Mouse (Mus musculus) liver, adult 2 months (tissue): Measurements from ENCODE around the gene Tent4b.

Experiments
- CTCF ChIP-seq: fragments of 200-500 bp; IDR thresholded peaks from 2 replicates; pipeline ENCODE4 v1.5.1; 2011; ENCODE audit warnings: low read depth, low read length, control low read depth
- POLR2A ChIP-seq: fragments of 200-500 bp; IDR thresholded peaks from 2 replicates; pipeline ENCODE4 v1.6.1; 2011; ENCODE audit warnings: low read length, control low read depth; ENCODE audit not compliant: insufficient read depth; ENCODE audit errors: extremely low read depth

DNA sequence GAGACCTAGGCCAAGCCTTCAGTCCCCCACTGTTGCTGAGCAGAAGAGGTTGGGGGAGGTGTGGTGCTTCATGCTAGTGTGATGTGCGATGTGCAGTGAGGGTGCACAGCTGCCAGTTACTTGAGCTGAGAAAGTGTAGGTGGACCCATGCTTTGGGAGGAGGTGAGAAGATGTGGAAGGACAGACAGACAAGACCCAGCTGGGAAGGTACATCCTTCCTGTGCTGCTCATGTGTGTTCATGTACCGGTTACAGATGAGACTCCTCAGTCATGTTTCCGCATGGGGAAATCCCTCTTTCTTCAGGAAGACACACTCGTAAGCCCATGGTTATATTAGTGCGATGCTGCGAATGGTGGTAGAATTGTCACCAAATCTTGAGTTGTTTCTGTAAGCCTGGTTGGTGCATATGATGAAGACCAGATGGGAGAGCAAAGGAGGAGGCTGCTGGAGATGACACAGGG lies 48.1 kb upstream of the Tent4b start:
- no peak for TF ChIP-seq CTCF
- no peak for TF ChIP-seq POLR2A
